Mouse (Mus musculus): Measurements from ENCODE around the gene Tarbp2. TPM values are rescaled to one million over a fixed set of nuclear protein-coding genes. Genes with fewer than 3 reads are reported as not detected.

Tarbp2 gene
- polyA plus RNA-seq, 1 experiment: 86.3 TPM

DNA sequence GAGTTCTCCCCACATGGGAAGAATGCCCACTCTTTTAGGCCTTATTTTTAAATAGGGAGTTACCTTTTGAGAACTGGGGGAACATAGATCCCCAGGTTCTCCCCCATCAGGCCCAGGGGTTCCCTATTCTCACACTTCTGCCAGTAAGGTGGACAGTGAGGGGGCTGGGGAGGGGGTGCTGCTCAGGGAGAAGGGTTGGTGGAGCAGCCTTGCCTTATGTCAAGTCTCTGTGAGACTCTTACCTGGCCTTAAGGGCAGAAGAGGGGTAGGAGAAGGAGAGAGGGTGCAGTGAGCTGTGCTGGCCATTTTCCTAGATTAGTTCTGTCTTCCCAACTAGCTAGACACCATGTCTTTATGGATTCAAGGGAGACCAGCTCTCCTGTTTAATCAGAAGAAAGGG is 5.5 kb upstream of the Tarbp2 start:
- TF ChIP-seq GATA1 (IDR thresholded peaks at IDR 0.05; ENCODE audit: low read length): no peak

DNA sequence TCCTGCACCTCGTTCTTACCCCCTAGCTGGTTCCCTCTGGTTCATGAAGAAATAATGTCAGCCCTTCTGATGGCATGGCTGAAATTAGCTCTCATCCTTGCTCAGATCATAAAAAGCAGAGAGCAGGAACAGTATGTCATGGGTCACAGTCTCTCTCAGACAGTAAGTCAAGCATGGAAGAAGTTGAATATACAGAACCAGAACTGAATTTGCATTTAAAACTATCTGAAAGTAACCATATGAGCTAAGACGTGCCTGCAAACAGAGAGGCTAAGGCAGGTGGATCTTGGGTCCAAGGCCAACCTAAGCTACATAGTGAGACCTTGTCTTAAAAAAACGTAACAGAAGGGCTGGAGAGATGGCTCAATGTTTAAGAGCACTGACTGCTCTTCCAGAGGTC is 5.0 kb upstream of the Tarbp2 start:
- no peak for TF ChIP-seq GATA1 (IDR thresholded peaks at IDR 0.05; ENCODE audit: low read length)

DNA sequence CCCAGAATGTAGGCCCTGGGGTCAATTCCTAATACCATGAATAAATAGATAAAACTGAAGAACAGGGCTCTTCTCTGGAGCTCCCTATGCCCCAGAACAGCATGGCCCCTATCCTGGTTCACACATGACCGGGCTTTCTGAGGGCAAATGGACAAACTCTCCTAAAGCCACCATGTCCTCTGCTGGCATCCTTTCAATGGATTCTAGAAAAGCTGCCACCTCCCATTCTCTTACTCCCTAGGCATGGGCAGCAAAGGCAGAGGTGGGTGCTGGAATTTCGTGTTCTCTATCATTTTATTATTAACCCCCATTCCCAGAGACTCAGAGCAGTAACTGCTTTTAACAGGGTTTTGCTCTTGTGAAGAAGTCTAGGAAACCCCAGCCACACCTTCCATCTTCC is 2.7 kb upstream of the Tarbp2 start:
- TF ChIP-seq GATA1 (IDR thresholded peaks at IDR 0.05; ENCODE audit: low read length): no peak

DNA sequence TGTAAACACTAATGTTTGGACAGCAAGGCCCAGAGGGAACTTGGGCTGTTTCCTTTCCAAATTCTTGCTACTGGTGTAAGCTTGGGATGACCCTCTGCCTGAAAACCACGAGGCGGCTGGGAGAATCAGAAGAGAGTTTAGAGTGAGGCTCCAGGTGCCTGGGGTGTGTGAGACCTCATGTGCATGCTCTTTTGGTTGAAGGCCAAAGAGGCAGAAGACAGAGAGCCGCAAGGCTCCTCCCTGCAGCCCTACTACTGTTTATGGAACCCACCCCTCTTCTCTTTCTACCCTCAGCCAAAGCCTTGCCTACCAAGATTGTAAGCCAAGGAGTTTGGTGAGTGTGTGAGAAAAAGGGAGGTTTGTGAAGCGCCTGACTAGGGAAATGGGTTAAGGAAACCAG is 2.2 kb upstream of the Tarbp2 start:
- TF ChIP-seq GATA1 (IDR thresholded peaks at IDR 0.05; ENCODE audit: low read length): no peak

DNA sequence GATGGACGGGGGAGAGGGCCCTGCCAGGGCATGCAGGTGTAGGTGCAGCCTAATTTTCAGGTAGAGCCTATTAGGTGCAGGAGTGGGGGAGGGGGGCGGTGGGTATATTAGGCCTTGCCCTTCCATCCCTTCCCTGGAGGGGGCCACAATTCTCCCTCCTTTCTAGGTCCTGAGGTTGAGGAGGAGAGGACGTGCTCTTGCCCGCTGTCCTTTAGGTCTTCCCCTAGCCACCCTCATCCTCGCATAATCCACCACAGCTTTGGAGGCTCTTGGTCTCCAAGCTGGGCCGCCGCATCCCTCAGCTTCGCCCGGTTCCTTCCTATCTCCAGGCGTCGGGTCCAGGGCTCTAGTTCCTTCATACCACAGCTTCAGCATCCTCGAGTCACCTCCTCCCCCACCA is 1.7 kb upstream of the Tarbp2 start:
- no peak for TF ChIP-seq GATA1 (IDR thresholded peaks at IDR 0.05; ENCODE audit: low read length)

DNA sequence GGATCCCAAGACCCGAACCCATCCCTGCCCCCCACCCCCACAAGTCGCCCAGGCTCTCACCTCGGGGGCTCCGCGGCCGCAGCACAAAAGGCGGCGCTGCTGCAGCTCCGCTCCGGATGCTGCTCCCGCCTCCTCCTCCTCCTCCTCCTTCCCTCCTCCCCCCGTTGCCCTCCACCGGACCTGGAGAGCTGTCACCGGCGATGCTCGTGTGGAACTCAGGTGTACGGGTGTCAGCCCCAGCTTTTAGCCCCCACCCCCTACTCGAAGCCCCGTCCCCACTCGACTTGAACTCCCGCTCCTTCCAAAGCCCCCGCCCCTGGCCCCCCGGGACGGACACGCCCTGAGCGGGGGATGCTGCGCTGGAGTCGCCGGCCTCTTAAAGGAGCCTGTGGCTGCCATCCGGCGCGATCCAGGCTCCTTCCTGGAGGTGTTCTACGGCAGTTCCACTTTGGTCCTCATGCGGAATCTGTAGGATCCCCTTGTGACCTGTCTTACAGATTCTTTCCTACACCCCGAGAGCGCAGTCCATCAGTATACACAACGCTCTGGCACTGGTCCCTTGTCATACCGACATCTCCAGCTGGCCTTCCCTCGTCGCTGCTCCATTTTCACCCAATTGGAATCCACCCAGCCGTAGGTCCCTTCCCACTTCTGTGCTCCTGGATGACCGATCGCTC is 1.1 kb upstream of the Tarbp2 start, which contains the start of gene Map3k12:
Gene Map3k12, minus strand, starts transcription at position 337 of the 677 bp plus-strand sequence.
- TF ChIP-seq GATA1 (IDR thresholded peaks at IDR 0.05; ENCODE audit: low read length): no peak

DNA sequence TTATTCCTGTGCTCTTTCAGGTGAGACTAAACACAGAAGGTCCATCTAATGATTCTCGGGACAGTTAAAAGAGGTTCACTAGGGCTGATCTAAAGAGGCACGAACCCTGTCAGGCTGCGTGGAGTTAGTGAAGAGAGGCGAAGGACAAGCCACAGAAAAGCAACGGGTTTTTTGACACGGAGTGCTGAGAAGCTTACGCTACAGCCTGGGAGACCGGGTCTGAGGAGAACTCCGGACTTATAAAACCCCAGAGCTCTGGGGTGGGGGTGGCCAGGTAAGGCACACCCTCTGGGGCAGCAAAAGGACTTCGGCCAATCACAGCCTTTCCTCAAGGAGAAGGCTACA is 389 bp upstream of the Tarbp2 start:
- TF ChIP-seq GATA1 (IDR thresholded peaks at IDR 0.05; ENCODE audit: low read length): no peak

DNA sequence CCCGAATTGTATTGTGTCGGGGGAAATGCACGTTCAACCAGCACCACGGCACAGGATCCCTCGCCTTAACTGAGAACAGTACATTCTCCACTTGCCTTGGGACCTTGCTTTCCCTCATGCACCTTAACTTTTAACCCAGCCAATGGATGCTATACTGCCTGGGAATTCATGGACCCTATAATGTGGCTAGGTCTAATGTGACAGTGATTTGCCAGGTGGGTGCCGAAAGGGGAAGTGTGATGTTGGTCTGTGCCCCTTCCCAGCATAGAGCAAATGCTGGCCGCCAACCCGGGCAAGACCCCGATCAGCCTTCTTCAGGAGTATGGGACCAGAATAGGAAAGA is 838 bp downstream of the Tarbp2 start:
- no peak for TF ChIP-seq GATA1 (IDR thresholded peaks at IDR 0.05; ENCODE audit: low read length)

DNA sequence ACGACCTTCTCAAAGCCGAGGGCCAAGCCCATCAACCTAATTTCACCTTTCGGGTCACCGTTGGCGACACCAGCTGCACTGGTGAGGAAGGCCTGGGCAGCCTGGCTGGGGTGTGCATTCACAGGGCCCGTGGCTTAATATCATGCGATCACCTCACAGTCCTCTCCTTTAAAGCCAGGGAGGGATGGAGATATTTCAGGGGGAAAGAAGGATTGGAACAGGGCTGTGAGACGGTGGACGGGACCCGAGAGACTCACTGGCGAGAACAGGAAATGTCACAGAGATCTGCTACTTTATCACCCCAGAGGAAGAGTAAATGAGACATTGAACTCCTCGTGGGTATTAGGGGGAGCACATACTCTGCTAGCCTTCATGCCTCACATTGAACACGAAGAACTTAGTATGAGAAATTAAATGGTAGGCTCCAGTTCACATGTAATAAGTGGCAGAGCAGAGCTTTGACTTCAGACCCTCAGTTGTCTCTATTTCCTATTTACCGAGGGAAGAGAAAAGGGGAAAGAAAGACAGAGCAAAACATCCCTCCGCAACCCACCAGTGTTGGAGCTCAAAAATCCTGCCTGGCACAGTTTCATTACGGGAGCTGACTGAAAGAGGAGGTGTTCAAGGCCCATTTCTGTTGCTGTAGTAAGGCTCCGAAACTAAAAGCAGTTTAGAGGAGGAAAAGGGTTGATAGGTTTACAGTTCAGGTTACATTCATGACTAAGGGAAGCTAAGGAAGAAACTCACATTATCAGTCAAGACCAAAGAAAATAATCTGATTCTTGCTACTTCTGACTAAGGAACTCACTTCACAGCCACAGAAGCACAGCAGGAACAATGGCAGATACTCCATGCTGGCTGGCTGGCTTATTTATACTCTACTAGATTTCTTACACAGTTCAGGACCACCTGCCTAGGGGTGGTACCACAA is 1.5 kb downstream of the Tarbp2 start:
- no peak for TF ChIP-seq GATA1 (IDR thresholded peaks at IDR 0.05; ENCODE audit: low read length)

DNA sequence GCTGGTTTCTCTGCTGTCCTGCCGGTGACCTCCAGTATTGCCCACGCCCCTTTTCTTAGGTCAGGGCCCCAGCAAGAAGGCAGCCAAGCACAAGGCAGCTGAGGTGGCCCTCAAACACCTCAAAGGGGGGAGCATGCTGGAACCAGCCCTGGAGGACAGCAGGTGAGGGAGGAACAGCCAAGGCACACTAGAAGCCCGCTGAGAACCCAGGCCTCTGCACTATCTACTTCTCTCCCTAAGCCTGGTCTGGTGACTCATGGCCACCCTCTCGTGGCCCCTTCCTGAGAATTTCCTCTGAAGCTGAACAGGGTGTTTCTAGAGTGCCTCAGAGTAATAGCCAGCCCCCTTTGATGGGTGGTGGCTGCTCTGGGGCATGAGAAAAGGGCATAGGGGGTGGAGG is 2.4 kb downstream of the Tarbp2 start:
- no peak for TF ChIP-seq GATA1 (IDR thresholded peaks at IDR 0.05; ENCODE audit: low read length)

DNA sequence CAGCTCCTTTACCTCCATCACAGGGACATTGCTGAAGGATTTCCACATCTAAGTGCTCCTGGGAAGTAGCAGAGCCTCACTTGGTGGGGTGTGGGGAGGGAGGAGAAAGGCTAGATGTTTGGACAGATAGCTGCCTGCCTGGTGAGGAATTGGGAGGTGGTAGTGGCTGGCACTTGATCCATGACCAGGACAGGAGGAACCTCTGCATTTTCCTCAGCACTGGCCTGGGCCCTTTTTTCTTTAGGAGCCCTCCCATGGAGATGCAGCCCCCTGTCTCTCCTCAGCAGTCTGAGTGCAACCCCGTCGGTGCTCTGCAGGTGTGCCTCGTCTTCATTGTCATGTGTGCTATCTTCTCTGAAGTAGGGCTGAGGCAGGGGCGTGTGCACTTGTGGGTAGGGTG is 3.5 kb downstream of the Tarbp2 start:
- no peak for TF ChIP-seq GATA1 (IDR thresholded peaks at IDR 0.05; ENCODE audit: low read length)

DNA sequence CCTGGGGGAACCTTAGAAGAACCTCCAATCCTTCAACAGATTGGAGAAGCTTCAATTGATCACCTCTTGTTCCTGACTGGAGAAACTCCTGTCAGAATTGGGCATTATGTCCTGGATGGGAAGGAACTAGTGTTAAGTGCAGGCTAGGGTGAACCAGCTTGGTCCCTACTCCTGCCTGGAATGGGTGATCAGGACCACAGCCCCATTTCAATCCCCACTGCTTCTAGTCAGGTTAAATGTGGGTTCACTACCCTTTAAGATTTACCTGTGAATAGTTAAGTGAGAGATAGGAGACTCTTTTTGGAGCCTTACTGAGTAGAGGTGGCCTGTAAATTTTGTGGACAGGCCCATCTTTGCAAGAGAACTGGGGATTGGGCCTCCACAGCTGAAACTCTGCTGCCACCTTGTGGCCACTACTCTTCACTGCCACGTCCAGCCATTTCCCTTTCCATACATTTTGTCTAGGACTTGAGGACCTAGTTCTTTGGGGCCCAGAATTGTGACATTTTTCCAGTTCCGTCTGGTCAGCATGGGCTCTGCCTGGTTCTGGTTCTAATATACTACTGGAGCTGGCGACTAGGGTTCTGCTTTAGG is 7.0 kb downstream of the Tarbp2 start, which contains the start of gene Npff:
Gene Npff, minus strand, starts transcription at position 51 of the 594 bp plus-strand sequence.
- no peak for TF ChIP-seq GATA1 (IDR thresholded peaks at IDR 0.05; ENCODE audit: low read length)

DNA sequence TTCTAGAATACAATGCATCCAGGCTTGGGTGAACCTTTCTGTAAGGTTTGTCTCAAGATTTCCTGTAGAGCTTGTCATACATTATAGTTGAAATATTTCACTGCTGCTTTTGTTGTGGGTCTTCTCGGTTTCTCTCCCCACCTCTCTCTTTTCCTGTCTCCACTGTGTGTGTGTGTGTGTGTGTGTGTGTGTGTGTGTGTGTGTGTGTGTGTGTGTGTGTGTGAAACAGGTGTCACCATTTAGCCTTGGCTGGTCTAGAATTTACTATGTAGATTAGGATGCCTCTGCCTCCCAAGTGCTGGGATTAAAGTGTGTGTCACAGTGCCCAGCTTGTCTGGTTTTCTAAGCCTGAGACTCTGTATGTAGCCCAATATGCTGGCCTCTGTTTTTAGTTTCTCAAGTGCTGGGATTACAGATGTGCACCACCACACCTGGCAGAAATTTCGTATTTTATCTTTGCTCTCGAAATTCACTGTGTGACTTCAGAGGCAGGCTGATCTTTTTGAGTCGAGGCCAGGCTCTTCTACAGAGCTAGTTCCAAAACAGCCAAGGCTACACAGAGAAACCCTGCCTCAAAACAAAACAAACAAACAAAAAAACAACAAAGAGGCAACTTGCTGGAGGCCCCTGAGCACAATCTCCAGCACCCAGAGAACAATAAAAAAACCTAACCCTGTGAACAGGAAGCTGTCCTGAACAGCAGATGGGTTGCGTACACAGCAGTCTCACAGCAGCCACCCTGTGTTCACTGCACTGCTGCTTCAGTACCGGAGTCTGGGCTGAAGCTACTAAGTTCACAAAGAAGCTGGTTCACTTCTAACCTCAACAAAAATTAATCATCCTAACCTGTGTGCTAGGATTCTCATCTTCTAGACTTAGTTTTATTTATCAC is 8.4 kb downstream of the Tarbp2 start:
- no peak for TF ChIP-seq GATA1 (IDR thresholded peaks at IDR 0.05; ENCODE audit: low read length)

DNA sequence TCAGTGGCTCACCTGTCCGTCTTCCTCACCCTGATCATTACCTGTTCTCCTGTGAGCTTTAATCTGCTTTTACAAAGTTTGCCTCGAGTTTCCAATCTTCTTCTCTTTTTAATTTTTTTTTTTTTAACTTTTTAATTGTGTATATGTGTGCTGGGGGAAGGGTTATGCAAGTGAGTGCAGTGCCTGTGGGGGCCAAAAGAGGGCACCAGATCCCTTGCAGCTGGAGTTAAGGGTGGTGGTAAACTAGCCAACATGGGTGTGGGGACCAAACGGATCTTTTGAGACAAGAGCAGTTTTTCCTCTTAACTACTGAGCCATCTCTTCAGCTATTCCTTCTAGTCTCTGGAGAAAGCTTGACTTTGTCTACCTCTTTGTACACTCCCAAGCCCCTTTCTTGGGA is 9.9 kb downstream of the Tarbp2 start:
- TF ChIP-seq GATA1 (IDR thresholded peaks at IDR 0.05; ENCODE audit: low read length): no peak

DNA sequence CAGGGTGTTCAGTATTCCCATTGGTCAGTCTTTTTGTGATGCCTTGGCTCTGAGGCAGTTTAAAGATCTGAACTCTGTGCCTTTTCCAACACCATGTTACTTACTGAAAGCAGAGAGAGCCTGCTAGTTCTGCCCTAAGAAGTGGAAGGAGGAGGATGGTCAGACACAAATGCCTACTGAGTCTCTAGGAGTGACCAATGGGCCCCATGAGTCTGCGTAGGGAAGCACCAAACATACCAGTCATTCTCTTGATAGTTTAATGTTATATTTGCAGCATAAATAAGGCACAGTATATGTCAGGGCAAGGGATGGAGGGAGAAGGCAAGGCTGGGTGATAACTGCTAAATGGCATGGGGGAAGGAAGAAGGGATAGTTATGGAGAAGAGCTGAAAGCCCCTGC is 10.4 kb downstream of the Tarbp2 start:
- TF ChIP-seq GATA1 (IDR thresholded peaks at IDR 0.05; ENCODE audit: low read length): no peak
